Mouse (Mus musculus) embryonic facial prominence, embryonic 14.5 days (tissue): ENCODE measurements at regions not wholly inside any gene's neighbourhood (a gene's known extent, or its start where the extent isn't known, plus 50 kb on each side); places are given as distances from the start of the nearest gene placed in this dataset.

Source experiments
- ATAC-seq: fragments of 200-750 bp; cut with Nextera tagmentation; 2 replicates; pipeline ENCODE4 v1.8.0; 2017; ENCODE audit warnings: low read depth, moderate number of reproducible peaks, moderate TSS enrichment
- DNase-seq: peaks from one replicate; pipeline ENCODE4 v3.0.0-alpha.2; 2015; ENCODE audit warnings: low spot score
- H3K27ac ChIP-seq: fragments of 300-500 bp; sonication (generic); replicated peaks from 2 replicates; pipeline ENCODE4 v1.5.1; 2014; ENCODE audit warnings: low read depth, mild to moderate bottlenecking, low read length, moderate library complexity
- H3K27me3 ChIP-seq: fragments of 300-500 bp; sonication (generic); replicated peaks from 2 replicates; pipeline ENCODE4 v1.6.1; 2014; ENCODE audit warnings: low read length; ENCODE audit not compliant: control insufficient read depth, insufficient read depth
- H3K36me3 ChIP-seq: fragments of 300-500 bp; sonication (generic); 2 replicates; pipeline ENCODE4 v1.6.1; 2014; ENCODE audit warnings: low read length, mixed read lengths; ENCODE audit not compliant: control insufficient read depth, insufficient read depth
- H3K4me1 ChIP-seq: fragments of 300-500 bp; sonication (generic); 2 replicates; pipeline ENCODE4 v1.6.1; 2014; ENCODE audit warnings: antibody characterized with exemption, low read length; ENCODE audit not compliant: control insufficient read depth, insufficient read depth
- H3K4me2 ChIP-seq: fragments of 300-500 bp; sonication (generic); 2 replicates; pipeline ENCODE4 v1.6.1; 2014; ENCODE audit warnings: low read depth, mild to moderate bottlenecking, low read length, moderate library complexity, mixed read lengths
- H3K4me3 ChIP-seq: fragments of 300-500 bp; sonication (generic); 2 replicates; pipeline ENCODE4 v1.5.1; 2014; ENCODE audit warnings: low read depth, mild to moderate bottlenecking, low read length
- H3K9ac ChIP-seq: fragments of 300-500 bp; sonication (generic); 2 replicates; pipeline ENCODE4 v1.6.1; 2014; ENCODE audit warnings: low read depth, mild to moderate bottlenecking, low read length, moderate library complexity, mixed read lengths
- H3K9me3 ChIP-seq: fragments of 300-500 bp; sonication (generic); 2 replicates; pipeline ENCODE4 v1.6.1; 2016; ENCODE audit warnings: low read length; ENCODE audit not compliant: control insufficient read depth
- WGBS: fragments of 180-500 bp; shearing (Covaris S2); extraction: QIAGEN DNeasy Blood & Tissue Kit; methylation state at CpG from one replicate; pipeline ENCODE4 v1.1.7; 2014; 5-methylcytosine and 5-hydroxymethylcytosine counted together

DNA sequence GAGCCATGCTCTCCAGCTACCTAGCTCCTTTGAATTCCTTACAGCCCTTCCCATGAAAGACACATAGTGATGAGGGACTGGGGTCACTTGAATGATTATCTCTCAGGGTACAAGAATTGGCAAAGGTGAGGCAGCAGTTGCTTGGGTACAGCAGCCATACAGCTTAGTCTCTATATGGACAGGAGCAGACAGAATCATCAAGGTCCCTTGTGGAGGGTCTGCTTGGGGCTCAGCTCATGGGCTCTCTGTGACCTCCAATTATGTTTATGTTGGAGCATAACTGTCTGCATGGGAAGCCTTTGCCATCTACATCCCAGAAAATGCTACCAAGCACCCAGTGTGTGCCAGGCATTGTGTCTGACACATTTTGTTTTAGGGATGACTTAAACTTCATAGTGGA lies 118.4 kb upstream of the Lhcgr start:
- Histone ChIP-seq H3K4me3 (no peak overlapping the region), H3K9me3 (no peaks in the 10 kb centered on the region)
- ATAC-seq, result no peak

DNA sequence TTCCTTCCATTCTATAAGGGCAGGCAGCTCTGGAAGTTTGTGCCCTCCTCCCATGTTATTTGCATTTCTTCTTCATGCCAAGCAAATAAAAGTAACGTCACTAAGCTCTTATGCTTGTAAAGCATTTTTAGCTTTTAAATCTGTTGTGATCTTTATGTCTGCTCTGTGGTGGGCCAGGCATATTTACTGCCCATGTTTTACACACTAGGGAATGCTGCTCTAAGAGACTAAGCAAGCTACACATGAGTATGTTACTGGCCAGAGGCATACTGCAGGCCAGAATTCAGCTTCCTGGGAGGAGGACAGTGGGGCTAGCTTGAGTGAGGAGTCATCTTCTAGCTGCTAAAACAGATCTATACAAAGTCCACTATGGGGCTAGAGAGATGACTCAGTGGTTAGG lies 110.0 kb upstream of the Lhcgr start:
- no peak overlapping the region for H3K4me2 ChIP-seq
- no peak for ATAC-seq
- H3K4me1 ChIP-seq, result no peaks in the 10 kb centered on the region
- WGBS, result 62% methylated on average over 1 of the region's 1 CpGs
- H3K9me3 ChIP-seq, result no peaks in the 10 kb centered on the region
- DNase-seq, result no peak
- H3K36me3 ChIP-seq, result no peaks in the 10 kb centered on the region
- no peak overlapping the region for H3K4me3 ChIP-seq
- H3K27ac ChIP-seq, result no peak overlapping the region
- H3K27me3 ChIP-seq, result no peaks in the 10 kb centered on the region
- no peak overlapping the region for H3K9ac ChIP-seq

More for the DNA sequence above, 118.4 kb upstream of the Lhcgr start:
- Histone ChIP-seq H3K4me1 (no peaks in the 10 kb centered on the region), H3K27ac (no peak overlapping the region), H3K9ac (no peak overlapping the region), H3K4me2 (no peak overlapping the region), H3K27me3 (no peaks in the 10 kb centered on the region), H3K36me3 (no peaks in the 10 kb centered on the region)
- DNase-seq, result no peak

- Histone ChIP-seq H3K4me1 (no peaks in the 10 kb centered on the region), H3K27ac (no peak overlapping the region), H3K27me3 (no peaks in the 10 kb centered on the region), H3K4me3 (no peak overlapping the region), H3K9ac (no peak overlapping the region), H3K9me3 (no peaks in the 10 kb centered on the region), H3K36me3 (no peaks in the 10 kb centered on the region), H3K4me2 (no peak overlapping the region)
- ATAC-seq, result no peak
- DNase-seq, result no peak
- 90% methylated on average over 2 of the region's 2 CpGs for WGBS
These were observed 109.1 kb upstream of the Lhcgr start for GRCm38 (mm10) chr17:88900904-88901303.

GRCm38 (mm10) chr17:88898705-88899668 lies 107.2 kb upstream of the Lhcgr start:
- no peak overlapping the region for H3K4me2 ChIP-seq
- DNase-seq (no peak), ATAC-seq (no peak)
- no peaks in the 10 kb centered on the region for H3K9me3 ChIP-seq
- H3K4me1 ChIP-seq, result no peaks in the 10 kb centered on the region
- no peak overlapping the region for H3K9ac ChIP-seq
- no peak overlapping the region for H3K4me3 ChIP-seq
- H3K27me3 ChIP-seq, result no peaks in the 10 kb centered on the region
- no peaks in the 10 kb centered on the region for H3K36me3 ChIP-seq
- H3K27ac ChIP-seq, result no peak overlapping the region
- 67% methylated on average over 11 of the region's 11 CpGs for WGBS

DNA sequence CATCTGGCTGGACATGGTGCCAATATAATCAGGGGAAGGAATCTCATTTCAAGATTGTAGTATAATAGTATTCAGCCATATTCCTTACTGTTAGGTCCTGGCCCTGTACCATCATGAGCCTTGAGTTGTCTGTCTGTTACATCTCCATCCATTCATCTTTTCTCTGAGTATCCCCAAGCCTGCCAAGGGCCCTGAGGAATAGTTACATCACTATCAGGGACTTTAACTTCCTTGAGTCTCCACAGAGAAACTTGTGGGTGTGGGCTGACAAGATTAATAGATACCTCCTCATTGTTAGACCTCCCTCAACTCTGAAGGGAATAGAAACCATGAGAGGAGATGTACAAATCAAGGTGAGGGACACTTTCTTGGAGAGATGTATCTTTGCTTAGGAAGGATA lies 101.7 kb upstream of the Lhcgr start:
- DNase-seq (no peak), ATAC-seq (no peak)
- Histone ChIP-seq H3K4me2 (no peak overlapping the region), H3K27ac (no peak overlapping the region), H3K9me3 (no peaks in the 10 kb centered on the region), H3K4me1 (no peaks in the 10 kb centered on the region), H3K4me3 (no peak overlapping the region), H3K27me3 (no peaks in the 10 kb centered on the region), H3K36me3 (no peaks in the 10 kb centered on the region), H3K9ac (no peak overlapping the region)

DNA sequence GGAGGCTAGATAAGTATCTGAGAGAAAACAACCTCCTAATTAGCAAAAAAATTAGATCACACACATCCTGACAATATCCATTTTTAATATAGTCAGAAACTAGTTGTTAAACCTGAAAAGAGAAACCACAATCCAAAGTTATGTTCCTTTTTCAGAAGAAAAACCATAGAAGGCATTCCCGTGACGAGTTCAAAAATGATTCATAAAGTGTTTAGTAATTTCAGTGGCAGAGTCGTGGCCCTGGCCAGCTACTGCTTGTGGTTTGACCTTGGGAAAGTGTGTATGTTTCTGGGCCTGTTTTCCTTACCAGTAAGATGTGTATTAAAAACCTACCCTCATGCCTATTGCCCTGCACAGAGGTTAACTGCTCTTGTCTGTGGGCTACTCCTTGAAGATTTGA lies 93.7 kb upstream of the Lhcgr start:
- ATAC-seq, result no peak
- DNase-seq, result no peak
- H3K4me2 ChIP-seq, result no peak overlapping the region
- no peaks in the 10 kb centered on the region for H3K4me1 ChIP-seq
- H3K9me3 ChIP-seq, result no peaks in the 10 kb centered on the region
- H3K27me3 ChIP-seq, result no peaks in the 10 kb centered on the region
- no peak overlapping the region for H3K4me3 ChIP-seq
- no peak overlapping the region for H3K27ac ChIP-seq
- H3K9ac ChIP-seq, result no peak overlapping the region
- no peaks in the 10 kb centered on the region for H3K36me3 ChIP-seq
- 62% methylated on average over 3 of the region's 3 CpGs for WGBS

GRCm38 (mm10) chr17:88879736-88880135 lies 87.9 kb upstream of the Lhcgr start:
- DNase-seq, result no peak
- no peaks in the 10 kb centered on the region for H3K4me1 ChIP-seq
- 89% methylated on average over 1 of the region's 1 CpGs for WGBS

DNA sequence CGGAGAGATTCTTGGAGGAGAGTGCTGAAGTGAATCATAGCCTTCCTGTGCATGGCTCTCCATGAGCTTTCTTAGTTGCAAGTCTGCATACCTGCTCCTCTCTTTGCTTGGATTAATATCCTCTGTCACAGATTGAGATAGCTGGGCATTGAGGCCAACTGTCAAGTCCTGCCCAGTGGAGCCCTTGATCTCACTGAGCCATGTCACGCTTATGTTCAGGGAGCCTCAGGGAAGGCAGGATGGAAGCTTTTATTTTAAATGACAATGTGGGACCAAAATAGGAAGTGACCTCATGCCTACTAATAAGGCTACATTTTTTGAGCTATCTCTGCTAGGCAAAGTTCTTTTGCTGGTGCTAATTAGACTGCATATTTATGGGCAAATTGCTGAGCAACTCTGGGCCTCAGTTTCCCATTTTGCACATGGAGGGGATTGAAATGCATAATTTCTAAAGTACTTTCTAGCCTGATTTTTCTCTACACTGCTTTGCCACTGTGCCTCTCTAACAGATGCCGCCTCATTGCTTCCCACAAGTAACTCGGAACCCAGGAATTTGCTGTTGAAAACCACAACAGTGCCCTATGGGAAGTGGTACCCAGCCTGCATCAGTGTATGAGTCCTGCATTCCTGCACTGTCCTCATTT lies 78.7 kb upstream of the Lhcgr start:
- ATAC-seq (no peak), DNase-seq (no peak)
- H3K27ac ChIP-seq, result no peak overlapping the region
- 72% methylated on average over 4 of the region's 4 CpGs for WGBS
- H3K4me3 ChIP-seq, result no peak overlapping the region
- H3K27me3 ChIP-seq, result no peaks in the 10 kb centered on the region
- no peak overlapping the region for H3K4me2 ChIP-seq
- H3K36me3 ChIP-seq, result no peaks in the 10 kb centered on the region
- H3K9me3 ChIP-seq, result no peaks in the 10 kb centered on the region
- no peaks in the 10 kb centered on the region for H3K4me1 ChIP-seq
- H3K9ac ChIP-seq, result no peak overlapping the region

More at GRCm38 (mm10) chr17:88879736-88880135, 87.9 kb upstream of the Lhcgr start:
- Histone ChIP-seq H3K4me2 (no peak overlapping the region), H3K9ac (no peak overlapping the region), H3K27ac (no peak overlapping the region), H3K9me3 (no peaks in the 10 kb centered on the region), H3K27me3 (no peaks in the 10 kb centered on the region), H3K36me3 (no peaks in the 10 kb centered on the region), H3K4me3 (no peak overlapping the region)
- ATAC-seq, result no peak

DNA sequence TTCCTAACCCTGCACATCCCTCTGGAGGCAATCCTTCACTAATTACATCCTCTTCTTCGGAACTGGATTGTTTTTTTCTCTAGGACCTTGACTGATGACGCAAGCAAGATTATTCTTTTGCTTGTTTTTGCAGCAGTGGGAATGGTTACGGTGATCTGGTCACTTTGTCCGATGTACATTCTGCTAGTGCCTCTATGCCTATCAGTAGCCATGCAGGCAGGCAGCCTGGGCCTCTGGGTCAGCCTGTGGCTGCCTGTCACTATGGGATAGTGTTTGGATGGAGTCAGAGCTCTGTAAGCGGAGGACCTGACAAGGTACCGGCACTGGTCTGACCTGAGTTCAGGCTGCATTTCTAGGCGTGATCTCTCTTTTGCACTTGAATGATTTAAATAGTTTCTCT lies 72.8 kb upstream of the Lhcgr start:
- no peak for ATAC-seq
- no peaks in the 10 kb centered on the region for H3K27me3 ChIP-seq

More for the DNA sequence above, 72.8 kb upstream of the Lhcgr start:
- Histone ChIP-seq H3K27ac (no peak overlapping the region), H3K4me3 (no peak overlapping the region), H3K9ac (no peak overlapping the region), H3K36me3 (no peaks in the 10 kb centered on the region), H3K4me1 (no peaks in the 10 kb centered on the region), H3K9me3 (no peaks in the 10 kb centered on the region), H3K4me2 (no peak overlapping the region)
- DNase-seq, result no peak
- 85% methylated on average over 7 of the region's 7 CpGs for WGBS
